Mouse (Mus musculus) liver, adult 2 months (tissue): ENCODE results near the gene Rbfox3. TPM values are rescaled to one million over a fixed set of nuclear protein-coding genes. Genes with fewer than 3 reads are reported as not detected.

Experiments
- DNase-seq: peaks from one replicate; pipeline ENCODE4 v3.0.0-alpha.2; 2011; ENCODE audit warnings: low read depth, low spot score; ENCODE audit errors: extremely low read depth
- H3K27ac ChIP-seq: fragments of 200-500 bp; replicated peaks from 2 replicates; pipeline ENCODE4 v1.5.1; 2012; ENCODE audit warnings: low read depth, mild to moderate bottlenecking, control low read depth, inconsistent platforms, low read length; ENCODE audit not compliant: insufficient read depth
- H3K27me3 ChIP-seq: fragments of 200-500 bp; 2 replicates; pipeline ENCODE4 v1.6.1; 2012; ENCODE audit warnings: mild to moderate bottlenecking, moderate library complexity, low read length, inconsistent platforms; ENCODE audit not compliant: control insufficient read depth, insufficient read depth
- H3K36me3 ChIP-seq: fragments of 200-500 bp; 2 replicates; pipeline ENCODE4 v1.6.1; 2012; ENCODE audit warnings: low read length, inconsistent platforms; ENCODE audit not compliant: control insufficient read depth, insufficient read depth
- H3K4me1 ChIP-seq: fragments of 200-500 bp; 2 replicates; pipeline ENCODE4 v1.6.1; 2011; ENCODE audit warnings: low read length; ENCODE audit not compliant: control insufficient read depth, insufficient read depth
- H3K4me3 ChIP-seq: fragments of 200-500 bp; 2 replicates; pipeline ENCODE4 v1.5.1; 2011; ENCODE audit warnings: low read depth, mild to moderate bottlenecking, control low read depth, low read length, moderate library complexity; ENCODE audit not compliant: insufficient read depth
- H3K79me2 ChIP-seq: fragments of 200-500 bp; 2 replicates; pipeline ENCODE4 v1.6.1; 2012; ENCODE audit warnings: inconsistent platforms, mild to moderate bottlenecking, low read length, moderate library complexity; ENCODE audit not compliant: control insufficient read depth, insufficient read depth
- H3K9ac ChIP-seq: fragments of 200-500 bp; 2 replicates; pipeline ENCODE4 v1.6.1; 2012; ENCODE audit warnings: low read depth, mild to moderate bottlenecking, control low read depth, inconsistent platforms, low read length
- CTCF ChIP-seq: fragments of 200-500 bp; IDR thresholded peaks from 2 replicates; pipeline ENCODE4 v1.5.1; 2011; ENCODE audit warnings: low read depth, low read length, control low read depth
- POLR2A ChIP-seq: fragments of 200-500 bp; IDR thresholded peaks from 2 replicates; pipeline ENCODE4 v1.6.1; 2011; ENCODE audit warnings: low read length, control low read depth; ENCODE audit not compliant: insufficient read depth; ENCODE audit errors: extremely low read depth
- WGBS: fragments of 180-500 bp; shearing (Covaris S2); methylation state at CpG from one replicate; pipeline ENCODE4 v1.1.7; 2018; 5-methylcytosine and 5-hydroxymethylcytosine counted together
- polyA plus RNA-seq: library from polyadenylated mRNA; depleted of rRNA; stranded (reverse); fragments of >200 nt; gene quantifications from 2 replicates; pipeline ENCODE4 v1.2.3, GENCODE M21; 2012
- total RNA-seq: library from RNA; depleted of rRNA; stranded (reverse); fragments of >200 nt; gene quantifications from 2 replicates; pipeline ENCODE4 v1.2.3, GENCODE M21; 2014

The Rbfox3 gene
- total and polyA plus RNA-seq, 2 experiments, result 0.28 to 0.44 TPM

DNA sequence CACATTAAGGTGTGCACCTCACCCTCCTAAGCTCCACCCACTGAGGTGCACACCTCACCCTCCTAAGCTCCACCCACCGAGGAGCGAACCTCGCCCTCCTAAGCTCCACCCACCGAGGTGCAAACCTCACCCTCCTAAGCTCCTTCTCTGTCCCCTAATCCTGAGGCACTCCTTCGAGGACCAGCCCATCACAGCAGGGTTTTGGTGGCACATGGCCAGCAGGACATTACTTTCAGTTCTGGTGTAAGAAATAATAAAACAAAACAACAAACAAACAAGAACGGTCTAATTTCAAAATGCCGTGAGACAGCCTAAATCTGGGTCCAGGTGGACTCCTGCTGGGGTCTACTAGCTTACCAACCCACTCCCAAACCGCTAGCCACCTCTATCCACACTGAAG, 187.0 kb downstream of the Rbfox3 start:
- Histone ChIP-seq H3K79me2 (no peaks in the 10 kb centered on the region), H3K27me3 (no peaks in the 10 kb centered on the region), H3K9ac (no peak overlapping the region), H3K4me3 (no peak overlapping the region), H3K4me1 (peaks cover 36% of the 10 kb centered on the region), H3K27ac (peak overlapping the region; percentile 30), H3K36me3 (no peaks in the 10 kb centered on the region)
- TF ChIP-seq CTCF, result no peak
- no peak for TF ChIP-seq POLR2A
- DNase-seq, result no peak
- 30% methylated on average over 8 of the region's 8 CpGs for WGBS

DNA sequence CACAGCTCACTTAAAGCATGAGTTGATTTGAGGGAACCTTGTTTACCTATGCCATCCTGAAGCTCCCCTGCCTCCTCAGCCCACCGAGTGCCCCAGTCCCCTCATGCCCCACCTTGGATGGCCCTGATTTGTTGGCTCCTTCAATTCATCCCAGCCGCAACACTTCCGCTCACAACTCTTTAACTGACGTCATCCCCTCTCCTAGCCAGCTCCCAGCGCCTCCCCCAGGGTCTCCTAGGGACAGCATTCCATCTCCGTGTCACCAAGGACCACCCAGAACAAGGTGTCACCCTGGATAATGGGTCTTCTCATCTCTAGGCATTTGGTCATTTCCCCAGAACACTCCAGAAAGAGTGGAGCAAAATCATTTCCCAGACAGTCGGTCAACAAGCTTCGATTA, 188.2 kb downstream of the Rbfox3 start:
- TF ChIP-seq POLR2A (no peak), CTCF (no peak)
- H3K36me3 ChIP-seq, result no peaks in the 10 kb centered on the region
- no peaks in the 10 kb centered on the region for H3K27me3 ChIP-seq
- DNase-seq, result no peak
- H3K79me2 ChIP-seq, result no peaks in the 10 kb centered on the region
- H3K4me1 ChIP-seq, result peaks cover 36% of the 10 kb centered on the region
- H3K9ac ChIP-seq, result no peak overlapping the region
- H3K27ac ChIP-seq, result no peak overlapping the region
- 29% methylated on average over 8 of the region's 8 CpGs for WGBS
- no peak overlapping the region for H3K4me3 ChIP-seq

DNA sequence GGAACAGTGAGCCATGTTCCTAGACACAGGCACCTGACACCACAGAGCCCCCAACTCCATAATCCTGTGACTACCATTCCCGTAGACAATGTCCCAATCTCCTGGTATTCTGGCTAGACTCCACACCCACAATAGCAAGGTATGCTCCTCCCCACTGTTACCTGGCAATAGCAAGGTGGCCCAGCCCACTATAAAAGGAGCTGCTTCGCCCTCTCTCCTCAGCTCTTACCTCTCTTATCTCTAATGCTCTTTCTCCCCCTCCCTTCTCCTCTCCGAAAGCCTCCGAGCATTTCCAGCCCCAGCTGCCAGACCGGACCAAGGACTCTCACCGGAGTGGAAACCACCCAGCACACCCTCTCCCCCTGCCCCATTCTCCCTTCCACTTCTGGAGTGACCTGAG, 189.5 kb downstream of the Rbfox3 start:
- Histone ChIP-seq H3K27me3 (no peaks in the 10 kb centered on the region), H3K27ac (no peak overlapping the region), H3K36me3 (no peaks in the 10 kb centered on the region), H3K4me1 (peaks cover 28% of the 10 kb centered on the region), H3K4me3 (no peak overlapping the region), H3K9ac (no peak overlapping the region), H3K79me2 (no peaks in the 10 kb centered on the region)
- WGBS, result 75% methylated on average over 6 of the region's 6 CpGs
- TF ChIP-seq POLR2A, result no peak
- TF ChIP-seq CTCF, result no peak
- no peak for DNase-seq

DNA sequence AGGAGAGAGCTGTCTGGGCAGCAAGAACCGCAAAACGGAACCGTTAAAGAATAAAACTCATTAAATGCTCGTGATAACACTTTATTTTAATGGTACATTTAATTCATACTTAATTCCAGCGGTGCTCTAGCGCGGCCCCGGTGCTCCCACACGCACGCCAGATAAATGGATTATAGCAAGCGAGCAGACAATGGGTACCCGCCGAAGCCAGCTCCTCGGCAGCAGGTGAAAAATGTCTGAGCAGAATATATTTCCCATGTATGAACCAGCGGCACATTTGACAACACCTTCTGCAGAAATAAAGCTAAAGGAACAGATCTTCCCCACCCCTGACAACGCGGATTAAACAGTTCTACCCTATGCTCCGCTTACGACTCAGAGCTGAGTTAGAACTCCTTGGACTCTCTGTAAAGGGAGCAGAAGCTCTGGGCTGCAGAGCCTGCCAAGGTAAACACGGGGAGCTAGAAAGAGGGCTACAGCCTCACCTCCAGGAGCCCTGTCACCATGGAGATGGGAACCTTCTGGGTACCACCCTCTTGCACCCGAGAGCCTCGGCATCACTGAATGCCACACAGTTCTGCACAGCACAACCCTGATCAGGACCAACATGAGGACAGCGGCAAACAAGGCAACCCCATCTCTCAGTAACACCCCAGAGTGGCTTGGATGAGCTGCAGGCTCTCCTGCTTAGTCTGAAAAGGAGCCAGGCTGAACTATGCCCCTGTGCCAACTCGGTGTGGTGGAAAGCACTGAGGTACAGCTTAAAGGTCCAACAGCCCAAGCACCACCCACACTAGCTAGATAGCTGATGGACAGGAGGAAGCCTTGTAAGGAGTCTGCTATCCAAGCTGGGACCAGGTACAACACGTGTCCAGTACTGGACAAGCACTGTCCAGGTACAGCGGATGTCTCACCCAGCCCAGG, 196.5 kb downstream of the Rbfox3 start:
- H3K4me3 ChIP-seq, result no peak overlapping the region
- peaks cover 4% of the 10 kb centered on the region; the same call in 1 of the 2 replicates for H3K4me1 ChIP-seq
- no peaks in the 10 kb centered on the region for H3K36me3 ChIP-seq
- no peaks in the 10 kb centered on the region for H3K27me3 ChIP-seq
- WGBS, result 75% methylated on average over 26 of the region's 26 CpGs
- no peaks in the 10 kb centered on the region for H3K79me2 ChIP-seq
- no peak for TF ChIP-seq POLR2A
- TF ChIP-seq CTCF, result no peak
- no peak for DNase-seq
- no peak overlapping the region for H3K27ac ChIP-seq
- no peak overlapping the region for H3K9ac ChIP-seq

DNA sequence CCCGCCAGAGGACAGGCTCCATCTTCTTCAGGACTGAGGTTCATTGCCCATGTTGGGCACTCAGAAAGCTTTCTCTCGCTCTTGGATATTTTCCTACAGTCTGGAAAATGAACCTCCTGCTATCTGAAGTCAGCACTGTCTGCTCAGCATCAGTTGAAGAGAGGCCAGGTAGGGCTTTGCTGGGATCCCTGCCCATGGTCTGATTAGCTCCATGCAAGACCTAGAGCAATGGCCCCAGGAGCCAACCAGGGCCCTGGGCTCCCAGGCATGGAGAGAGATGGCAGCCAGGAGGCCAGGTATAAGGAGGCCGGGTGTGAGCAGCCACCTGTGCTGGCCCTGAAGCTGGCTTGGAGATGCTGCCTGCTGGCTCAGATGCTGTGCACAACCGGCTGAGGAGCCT, 198.6 kb downstream of the Rbfox3 start:
- WGBS, result 83% methylated on average over 4 of the region's 4 CpGs
- TF ChIP-seq CTCF (no peak), POLR2A (no peak)
- Histone ChIP-seq H3K27me3 (no peaks in the 10 kb centered on the region), H3K27ac (no peak overlapping the region), H3K4me3 (no peak overlapping the region), H3K9ac (no peak overlapping the region), H3K36me3 (no peaks in the 10 kb centered on the region), H3K4me1 (peaks cover 4% of the 10 kb centered on the region; the same call in 1 of the 2 replicates), H3K79me2 (no peaks in the 10 kb centered on the region)
- no peak for DNase-seq

DNA sequence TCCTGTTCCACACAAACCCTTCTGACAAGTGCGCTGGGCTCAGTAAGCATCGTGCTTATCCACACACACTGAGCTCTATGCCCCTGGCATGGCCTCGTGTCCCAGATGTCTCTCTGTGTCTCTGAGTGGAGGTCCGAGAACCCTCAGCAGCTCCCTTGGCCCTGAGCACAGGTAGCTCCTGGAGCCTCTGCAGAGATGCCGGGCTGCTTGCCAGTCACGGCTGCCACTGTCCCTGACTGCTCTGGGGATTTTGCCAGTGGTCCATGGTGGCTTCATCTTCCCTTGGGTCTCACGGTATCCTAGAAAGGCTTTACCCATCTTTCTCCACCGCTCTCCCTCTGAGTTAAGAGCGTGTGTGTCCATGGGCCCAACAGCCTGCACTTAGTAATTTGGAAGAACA, 199.3 kb downstream of the Rbfox3 start:
- H3K79me2 ChIP-seq, result no peaks in the 10 kb centered on the region
- no peaks in the 10 kb centered on the region for H3K27me3 ChIP-seq
- H3K4me1 ChIP-seq, result peaks cover 4% of the 10 kb centered on the region; the same call in 1 of the 2 replicates
- DNase-seq, result no peak
- TF ChIP-seq CTCF (no peak), POLR2A (no peak)
- no peak overlapping the region for H3K9ac ChIP-seq
- H3K36me3 ChIP-seq, result no peaks in the 10 kb centered on the region
- H3K4me3 ChIP-seq, result no peak overlapping the region
- WGBS, result 92% methylated on average over 9 of the region's 9 CpGs
- no peak overlapping the region for H3K27ac ChIP-seq
